In genomic region chr11:65753593-65753992, GRCm38 (mm10) we compare ENCODE assay signal across 24 mouse cellular contexts. TPM values are rescaled to one million over a fixed set of nuclear protein-coding genes. Genes with fewer than 3 reads are reported as not detected.
DNase-seq lines count a peak whose midpoint lies in the region; ATAC-seq and TF ChIP-seq lines count a peak whose summit lies in the region.
"Had no signal": no experiment of that assay in that cellular context is flagged by ENCODE, and none has a peak within 500 bp of the region (broad histone marks: within the 10 kb centered on the region; RNA-seq: fewer than 3 reads in every experiment).

No protein-coding gene starts in this region.

- H3K4me3 ChIP-seq in gastrocnemius, adult 2 months = no peak overlapping the region
- no peak overlapping the region for H3K4me3 ChIP-seq in MEL (ENCODE audit: control insufficient read depth in 1 of 2, insufficient read depth in 1 of 2, low read depth in 2 of 2, low read length in 2 of 2)
- H3K4me3 ChIP-seq in heart, embryonic 16.5 days (ENCODE audit: low read length) = no peak overlapping the region
- H3K4me3 ChIP-seq in liver, embryonic 16.5 days (ENCODE audit: low read depth, low read length) = no peak overlapping the region
- no peak overlapping the region for H3K4me3 ChIP-seq in kidney, adult 2 months (ENCODE audit: insufficient read depth, low read depth, low read length)
- H3K4me3 ChIP-seq: embryonic facial prominence, embryonic 10.5 days; forebrain, embryonic 13.5 days; limb, embryonic 13.5 days; midbrain, embryonic 12.5 days had no signal

- H3K27me3 ChIP-seq in MEL (ENCODE audit: control insufficient read depth in 1 of 2, insufficient read depth in 2 of 2, low read length in 2 of 2) = no peaks in the 10 kb centered on the region
- no peaks in the 10 kb centered on the region for H3K27me3 ChIP-seq in heart, embryonic 16.5 days (ENCODE audit: control insufficient read depth, insufficient read depth, low read length)
- no peaks in the 10 kb centered on the region for H3K27me3 ChIP-seq in liver, embryonic 16.5 days (ENCODE audit: control insufficient read depth, insufficient read depth, low read depth, low read length)
- H3K27me3 ChIP-seq in kidney, adult 2 months (replicated peaks; ENCODE audit: control insufficient read depth, insufficient read depth, low read length) = no peaks in the 10 kb centered on the region
- H3K27me3 ChIP-seq: forebrain, embryonic 13.5 days; limb, embryonic 13.5 days; midbrain, embryonic 12.5 days had no signal

- TF ChIP-seq CTCF in gastrocnemius, adult 2 months (IDR thresholded peaks at IDR 0.05) = no peak
- no peak for TF ChIP-seq CTCF in MEL (IDR thresholded peaks at IDR 0.05 in 2 of 3, conservative IDR thresholded peaks at IDR 0.05 in 1 of 3; ENCODE audit: control insufficient read depth in 1 of 3, insufficient read depth in 1 of 3, low read depth in 2 of 3, low read length in 3 of 3, poor library complexity in 1 of 3, severe bottlenecking in 1 of 3)
- no peak for TF ChIP-seq CTCF in kidney, adult 2 months (conservative IDR thresholded peaks at IDR 0.05; ENCODE audit: insufficient read depth, insufficient read length, low read depth, low read length)

- H3K4me2 ChIP-seq in heart, embryonic 16.5 days (ENCODE audit: low read depth, low read length) = no peak overlapping the region
- no peak overlapping the region for H3K4me2 ChIP-seq in liver, embryonic 16.5 days (ENCODE audit: low read depth, low read length)
- H3K4me2 ChIP-seq: forebrain, embryonic 13.5 days; limb, embryonic 13.5 days; lung, embryonic 14.5 days; midbrain, embryonic 12.5 days had no signal

- 36% methylated on average over 2 of the region's 2 CpGs for WGBS in heart, embryonic 16.5 days
- WGBS in liver, embryonic 16.5 days (ENCODE audit: insufficient replicate concordance) = 17% methylated on average over 2 of the region's 2 CpGs
- 69% methylated on average over 2 of the region's 2 CpGs for WGBS in kidney, adult 2 months

- TF ChIP-seq POLR2A in MEL (IDR thresholded peaks at IDR 0.05; ENCODE audit: control insufficient read depth in 1 of 2, insufficient read depth in 1 of 2, low read depth in 1 of 2, low read length in 2 of 2, poor library complexity in 1 of 2) = no peak
- no peak for TF ChIP-seq POLR2A in kidney, adult 2 months (IDR thresholded peaks at IDR 0.05; ENCODE audit: low read depth, low read length)

- no peak overlapping the region for H3K9ac ChIP-seq in MEL (ENCODE audit: control insufficient read depth, low read depth, low read length, poor library complexity, severe bottlenecking)
- no peak overlapping the region for H3K9ac ChIP-seq in heart, embryonic 16.5 days (ENCODE audit: low read length)
- H3K9ac ChIP-seq in liver, embryonic 16.5 days (ENCODE audit: low read depth, low read length) = no peak overlapping the region
- H3K9ac ChIP-seq: forebrain, embryonic 13.5 days; limb, embryonic 13.5 days; lung, embryonic 14.5 days; midbrain, embryonic 12.5 days had no signal

- no peak for TF ChIP-seq RAD21 in MEL (IDR thresholded peaks at IDR 0.05; ENCODE audit: low read depth, low read length)

- DNase-seq in gastrocnemius, adult 2 months = no peak
- DNase-seq in gastrocnemius, adult 8-10 months (ENCODE audit: low spot score in 2 of 2) = no peak
- no peak for DNase-seq in MEL (ENCODE audit: low read depth, low spot score)
- no peak for DNase-seq in kidney, adult 2 months
- DNase-seq in testis, postnatal 10 days (ENCODE audit: low spot score) = no peak
- no peak for DNase-seq in lung, postnatal 4 days
- DNase-seq: adrenal gland, postnatal 36 days; cerebellum, adult 11-12 months; cerebellum, postnatal 25 days; gastrocnemius, postnatal 36 days; lung, embryonic 14.5 days; retina, postnatal 1 day; right cerebral cortex, postnatal 4 days; thymus, postnatal 14 days had no signal

- ATAC-seq in heart, embryonic 16.5 days (replicated peaks; ENCODE audit: extremely low read depth, insufficient read depth, low FRiP score) = peak; percentile 85
- ATAC-seq in liver, embryonic 16.5 days (ENCODE audit: low read depth) = peak; percentile 35; the same call in 1 of the 2 replicates
- ATAC-seq: activated CD4-positive, CD25-positive, alpha-beta regulatory T cell, adult 4 months; forebrain, embryonic 13.5 days; hindbrain, postnatal 0 days; intestine, postnatal 0 days had no signal

- peak in 1 of 2 experiments; percentile 14; a peak in 1 of 4 replicates for TF ChIP-seq EP300 in MEL (IDR thresholded peaks at IDR 0.05; ENCODE audit: low read depth in 1 of 2, low read length in 2 of 2)

- H3K9me3 ChIP-seq in MEL (replicated peaks; ENCODE audit: insufficient read depth, low read length) = no peaks in the 10 kb centered on the region
- no peaks in the 10 kb centered on the region for H3K9me3 ChIP-seq in heart, embryonic 16.5 days (replicated peaks; ENCODE audit: control insufficient read depth, low read length)
- H3K9me3 ChIP-seq in liver, embryonic 16.5 days (replicated peaks; ENCODE audit: control insufficient read depth, low read length) = no peaks in the 10 kb centered on the region
- H3K9me3 ChIP-seq: embryonic facial prominence, embryonic 10.5 days; forebrain, embryonic 13.5 days; limb, embryonic 13.5 days; midbrain, embryonic 12.5 days had no signal

- peaks cover 2 to 30% of the 10 kb centered on the region in 2 experiments for H3K36me3 ChIP-seq in MEL (ENCODE audit: control insufficient read depth in 1 of 2, insufficient read depth in 2 of 2, low read length in 2 of 2)
- H3K36me3 ChIP-seq in heart, embryonic 16.5 days (ENCODE audit: control insufficient read depth, insufficient read depth) = no peaks in the 10 kb centered on the region
- H3K36me3 ChIP-seq in liver, embryonic 16.5 days (ENCODE audit: control insufficient read depth, insufficient read depth) = no peaks in the 10 kb centered on the region; the same call in 1 of the 2 replicates
- H3K36me3 ChIP-seq in kidney, adult 2 months (ENCODE audit: control insufficient read depth, insufficient read depth, low read length) = no peaks in the 10 kb centered on the region

- peaks cover 3 to 37% of the 10 kb centered on the region in 2 experiments for H3K4me1 ChIP-seq in MEL (ENCODE audit: control insufficient read depth in 1 of 2, insufficient read depth in 2 of 2, low read length in 2 of 2)
- peaks cover 16% of the 10 kb centered on the region for H3K4me1 ChIP-seq in heart, embryonic 16.5 days (ENCODE audit: control insufficient read depth, insufficient read depth, low read length)
- H3K4me1 ChIP-seq in liver, embryonic 16.5 days (ENCODE audit: control insufficient read depth, low read depth, low read length) = peaks cover 4% of the 10 kb centered on the region
- no peaks in the 10 kb centered on the region; the same call in 1 of the 2 replicates for H3K4me1 ChIP-seq in kidney, adult 2 months (ENCODE audit: control insufficient read depth, insufficient read depth, low read length)
- H3K4me1 ChIP-seq: forebrain, embryonic 13.5 days; midbrain, embryonic 12.5 days had no signal

- intact Hi-C loops in gastrocnemius, adult 2 months (cut with DNase I) = no loop called here

- H3K27ac ChIP-seq in gastrocnemius, adult 2 months = peak overlapping the region; percentile 63
- H3K27ac ChIP-seq in MEL (ENCODE audit: control insufficient read depth, low read depth, low read length) = no peak overlapping the region
- peak overlapping the region; percentile 61 for H3K27ac ChIP-seq in heart, embryonic 16.5 days (ENCODE audit: low read length)
- peak overlapping the region; percentile 54; the same call in 1 of the 2 replicates for H3K27ac ChIP-seq in liver, embryonic 16.5 days (ENCODE audit: low read length)
- H3K27ac ChIP-seq in kidney, adult 2 months (ENCODE audit: insufficient read depth, low read depth, low read length) = no peak overlapping the region
- H3K27ac ChIP-seq: embryonic facial prominence, embryonic 10.5 days; forebrain, embryonic 13.5 days; hindbrain, postnatal 0 days; limb, embryonic 13.5 days; macrophage; midbrain, embryonic 12.5 days had no signal

- peaks cover 7% of the 10 kb centered on the region for H3K79me2 ChIP-seq in MEL (ENCODE audit: control insufficient read depth, insufficient read depth, low read length, poor library complexity)

TF ChIP-seq in MEL, 35 proteins besides CTCF, POLR2A, EP300 and RAD21:
- TF ChIP-seq CHD2 (IDR thresholded peaks at IDR 0.05; ENCODE audit: low read length) (no peak), MEF2A (IDR thresholded peaks at IDR 0.05; ENCODE audit: extremely low read depth, insufficient replicate concordance, low read depth, low read length, poor library complexity, severe bottlenecking) (no peak), ELF1 (IDR thresholded peaks at IDR 0.05; ENCODE audit: low read depth, low read length) (no peak), ETS1 (IDR thresholded peaks at IDR 0.05; ENCODE audit: low read depth, low read length) (no peak), GATA1 (IDR thresholded peaks at IDR 0.05; ENCODE audit: low read depth, low read length) (peak; percentile 25; the same call in 1 of the 2 replicates), JUND (IDR thresholded peaks at IDR 0.05; ENCODE audit: low read depth, low read length) (no peak), USF1 (IDR thresholded peaks at IDR 0.05; ENCODE audit: low read depth, low read length) (no peak), MXI1 (IDR thresholded peaks at IDR 0.05; ENCODE audit: low read depth, low read length) (peak; percentile 41; the same call in 1 of the 2 replicates), MYB (IDR thresholded peaks at IDR 0.05; ENCODE audit: low read depth, low read length) (no peak)
TF ChIP-seq in MEL: peak in this region for 2.

RNA-seq across cellular contexts. Expression of gene Map2k4, which starts 34.5 kb away (rescaled TPM):
- total RNA-seq in gastrocnemius, adult 2 months (2021) = 10 to 100 TPM; 61.3 to 77.9 TPM
- 10 to 100 TPM; 68.4 to 76.4 (median 71.3) TPM for total RNA-seq in gastrocnemius, adult 8-10 months (2022)
- total RNA-seq in MEL (2012; rRNA removed) = 20.0 and 24.5 TPM in 2 replicates
- 10 to 100 TPM; 21.8 to 70.7 TPM for polyA plus RNA-seq in MEL (2012; ENCODE audit: insufficient read depth in 1 of 2, insufficient read length in 2 of 2, low read depth in 1 of 2, low replicate concordance in 2 of 2, missing spikeins in 1 of 2)
- polyA plus RNA-seq in heart, embryonic 16.5 days (2015; fragmentation: Nextera tagmentation; extraction: Ambion mirVana) = 57.6 and 60.4 TPM in 2 replicates
- polyA plus RNA-seq in liver, embryonic 16.5 days (2015; fragmentation: Nextera tagmentation; extraction: Ambion mirVana) = 30.1 and 31.4 TPM in 2 replicates
- 17.3 and 18.6 TPM in 2 replicates for polyA plus RNA-seq in kidney, adult 2 months (2012; rRNA removed)

RNA-seq across cellular contexts. Expression of gene Zkscan6, which starts 53.4 kb away (rescaled TPM):
- total RNA-seq in gastrocnemius, adult 2 months (2021) = 1 to 10 TPM; 2.5 to 2.7 TPM
- 1 to 10 TPM; 1.7 to 2.4 (median 2.2) TPM for total RNA-seq in gastrocnemius, adult 8-10 months (2022)
- 16.5 and 18.1 TPM in 2 replicates for total RNA-seq in MEL (2012; rRNA removed)
- 10 to 100 TPM in 1 of 2 experiments, not detected in 1; 12.0 TPM for polyA plus RNA-seq in MEL (2012; ENCODE audit: insufficient read depth in 1 of 2, insufficient read length in 2 of 2, low read depth in 1 of 2, low replicate concordance in 2 of 2, missing spikeins in 1 of 2)
- polyA plus RNA-seq in heart, embryonic 16.5 days (2015; fragmentation: Nextera tagmentation; extraction: Ambion mirVana) = 10.9 and 12.8 TPM in 2 replicates
- 5.2 and 5.7 TPM in 2 replicates for polyA plus RNA-seq in liver, embryonic 16.5 days (2015; fragmentation: Nextera tagmentation; extraction: Ambion mirVana)
- 3.1 TPM in 2 replicates for polyA plus RNA-seq in kidney, adult 2 months (2012; rRNA removed)

Comparison
In these comparisons a context has a peak if more than half of its experiments do, and no peak if none do; other contexts are left out.
1. H3K27ac ChIP-seq: peak in gastrocnemius, adult 2 months (single experiment), heart, embryonic 16.5 days (single experiment) and liver, embryonic 16.5 days (single experiment); none in MEL (single experiment) and kidney, adult 2 months (single experiment).